Mouse (Mus musculus) embryonic facial prominence, embryonic 11.5 days (tissue): ENCODE results near the gene Hddc2. TPM values are rescaled to one million over a fixed set of nuclear protein-coding genes. Genes with fewer than 3 reads are reported as not detected.
A peak's percentile ranks its signal among the peaks of the same experiment; 100 is the strongest.
"Not testable (repeated sequence)": the region's sequence is repeated elsewhere in the genome, so short reads cannot be mapped to it uniquely, and the experiment has no call there.

Source experiments
- ATAC-seq: fragments of 200-750 bp; cut with Nextera tagmentation; replicated peaks from 2 replicates; pipeline ENCODE4 v1.8.0; 2017; ENCODE audit warnings: low read depth; ENCODE audit not compliant: insufficient number of reproducible peaks, low FRiP score, low TSS enrichment
- DNase-seq: peaks from one replicate; pipeline ENCODE4 v3.0.0-alpha.2; 2015; ENCODE audit warnings: low spot score
- H3K27ac ChIP-seq: fragments of 300-500 bp; sonication (generic); replicated peaks from 2 replicates; pipeline ENCODE4 v1.5.1; 2014; ENCODE audit warnings: mild to moderate bottlenecking, low read depth, low read length, control low read depth
- H3K27me3 ChIP-seq: fragments of 300-500 bp; sonication (generic); 2 replicates; pipeline ENCODE4 v1.6.1; 2014; ENCODE audit warnings: mild to moderate bottlenecking, low read length, moderate library complexity, mixed read lengths; ENCODE audit not compliant: control insufficient read depth, insufficient read depth
- H3K36me3 ChIP-seq: fragments of 300-500 bp; sonication (generic); replicated peaks from 2 replicates; pipeline ENCODE4 v1.6.1; 2014; ENCODE audit warnings: low read depth, mild to moderate bottlenecking, low read length, moderate library complexity, mixed read lengths; ENCODE audit not compliant: control insufficient read depth, insufficient read depth
- H3K4me1 ChIP-seq: fragments of 300-500 bp; sonication (generic); 2 replicates; pipeline ENCODE4 v1.6.1; 2014; ENCODE audit warnings: low read length, mixed read lengths; ENCODE audit not compliant: control insufficient read depth, insufficient read depth
- H3K4me2 ChIP-seq: fragments of 300-500 bp; sonication (generic); 2 replicates; pipeline ENCODE4 v1.6.1; 2014; ENCODE audit warnings: low read depth, mild to moderate bottlenecking, control low read depth, low read length, moderate library complexity
- H3K4me3 ChIP-seq: fragments of 300-500 bp; sonication (generic); 2 replicates; pipeline ENCODE4 v1.5.1; 2014; ENCODE audit warnings: low read depth, low read length, control low read depth
- H3K9ac ChIP-seq: fragments of 300-500 bp; sonication (generic); replicated peaks from 2 replicates; pipeline ENCODE4 v1.6.1; 2014; ENCODE audit warnings: mild to moderate bottlenecking, control low read depth, low read length
- H3K9me3 ChIP-seq: fragments of 300-500 bp; sonication (generic); replicated peaks from 2 replicates; pipeline ENCODE4 v1.6.1; 2016; ENCODE audit warnings: mild to moderate bottlenecking, low read length, inconsistent platforms, mixed read lengths; ENCODE audit not compliant: control insufficient read depth
- WGBS: fragments of 180-500 bp; shearing (Covaris S2); extraction: QIAGEN DNeasy Blood & Tissue Kit; methylation state at CpG from one replicate; pipeline ENCODE4 v1.1.7; 2014; 5-methylcytosine and 5-hydroxymethylcytosine counted together
- polyA plus RNA-seq: library from polyadenylated mRNA; unstranded; fragments of >200 nt; fragmentation: Nextera tagmentation; extraction: Ambion mirVana; gene quantifications from 2 replicates; pipeline ENCODE4 v1.2.1, GENCODE M21; 2014

Hddc2 gene
- polyA plus RNA-seq, 1 experiment from 2014 or later, result 93.4 TPM

DNA sequence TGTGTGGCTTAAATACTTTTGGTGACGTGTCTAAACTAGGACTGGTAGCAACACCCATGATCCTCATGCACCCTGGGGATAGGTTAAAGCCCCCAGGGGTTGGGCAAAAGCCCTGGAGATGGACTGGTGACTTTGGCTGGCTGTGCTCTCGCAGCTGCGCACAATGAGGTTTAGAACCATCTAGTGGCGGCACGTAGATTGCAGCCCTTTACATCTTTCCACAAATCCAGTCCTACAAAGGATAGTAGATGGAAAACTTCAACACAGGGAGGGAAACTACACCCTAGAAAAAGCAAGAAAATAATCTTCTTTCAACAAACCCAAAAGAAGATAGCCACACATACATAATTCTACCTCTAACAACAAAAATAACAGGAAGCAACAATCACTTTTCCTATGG is 57.0 kb downstream of the Hddc2 start:
- not testable (repeated sequence) for H3K9me3 ChIP-seq
- DNase-seq, result peak; percentile 32
- WGBS, result 10% methylated on average over 4 of the region's 5 CpGs

More for the DNA sequence above, 57.0 kb downstream of the Hddc2 start:
- not testable (repeated sequence) for H3K9ac ChIP-seq, H3K4me3 ChIP-seq, H3K4me2 ChIP-seq, H3K4me1 ChIP-seq, ATAC-seq, H3K27me3 ChIP-seq, H3K36me3 ChIP-seq, H3K27ac ChIP-seq

Other genes with a start within 250 kb of the Hddc2 start
- 50.7 and 59.2 TPM in 2 replicates for gene Tpd52l1, start 132.6 kb downstream of the Hddc2 start, polyA plus RNA-seq